Mouse (Mus musculus) neural tube, embryonic 14.5 days (tissue): ENCODE measurements around the gene Ntsr1. TPM values are rescaled to one million over a fixed set of nuclear protein-coding genes. Genes with fewer than 3 reads are reported as not detected.

Source experiments
- ATAC-seq: fragments of 200-750 bp; cut with Nextera tagmentation; 2 replicates; pipeline ENCODE4 v1.8.0; 2017; ENCODE audit warnings: low read depth, mild to moderate bottlenecking, moderate TSS enrichment, moderate library complexity
- H3K27ac ChIP-seq: fragments of 300-500 bp; sonication (generic); 2 replicates; pipeline ENCODE4 v1.5.1; 2014; ENCODE audit warnings: low read depth, mild to moderate bottlenecking, control low read depth, low read length, moderate library complexity, mixed read lengths
- H3K27me3 ChIP-seq: fragments of 300-500 bp; sonication (generic); 2 replicates; pipeline ENCODE4 v1.6.1; 2014; ENCODE audit warnings: low read length; ENCODE audit not compliant: control insufficient read depth, insufficient read depth
- H3K36me3 ChIP-seq: fragments of 300-500 bp; sonication (generic); 2 replicates; pipeline ENCODE4 v1.6.1; 2014; ENCODE audit warnings: low read length, mixed read lengths; ENCODE audit not compliant: control insufficient read depth, insufficient read depth
- H3K4me1 ChIP-seq: fragments of 300-500 bp; sonication (generic); 2 replicates; pipeline ENCODE4 v1.6.1; 2014; ENCODE audit warnings: low read length; ENCODE audit not compliant: control insufficient read depth, insufficient read depth
- H3K4me2 ChIP-seq: fragments of 300-500 bp; sonication (generic); 2 replicates; pipeline ENCODE4 v1.6.1; 2014; ENCODE audit warnings: mild to moderate bottlenecking, low read depth, low read length, control low read depth
- H3K4me3 ChIP-seq: fragments of 300-500 bp; sonication (generic); 2 replicates; pipeline ENCODE4 v1.5.1; 2014; ENCODE audit warnings: low read depth, low read length, control low read depth, mixed read lengths
- H3K9ac ChIP-seq: fragments of 300-500 bp; sonication (generic); replicated peaks from 2 replicates; pipeline ENCODE4 v1.6.1; 2014; ENCODE audit warnings: low read depth, mild to moderate bottlenecking, control low read depth, low read length, mixed read lengths
- H3K9me3 ChIP-seq: fragments of 300-500 bp; sonication (generic); 2 replicates; pipeline ENCODE4 v1.6.1; 2016; ENCODE audit warnings: low read length; ENCODE audit not compliant: control insufficient read depth
- WGBS: fragments of 180-500 bp; shearing (Covaris S2); extraction: QIAGEN DNeasy Blood & Tissue Kit; methylation state at CpG from one replicate; pipeline ENCODE4 v1.1.7; 2014; 5-methylcytosine and 5-hydroxymethylcytosine counted together
- polyA plus RNA-seq: library from polyadenylated mRNA; unstranded; fragments of >200 nt; fragmentation: Nextera tagmentation; extraction: Ambion mirVana; gene quantifications from 2 replicates; pipeline ENCODE4 v1.2.1, GENCODE M21; 2014

Gene Ntsr1
- polyA plus RNA-seq, 1 experiment from 2014 or later = 2.3 TPM

- no peaks in the 10 kb centered on the region for H3K27me3 ChIP-seq
These were observed 89.5 kb downstream of the Ntsr1 start, which contains the start of gene Ogfr for GRCm38 (mm10) chr2:180589123-180589831. TSS of gene Ogfr (plus strand) at chr2:180589245.

More at GRCm38 (mm10) chr2:180589123-180589831, 89.5 kb downstream of the Ntsr1 start, which contains the start of gene Ogfr:
- Histone ChIP-seq H3K4me2 (peak within 1 kb of the TSS; percentile 76), H3K36me3 (peaks cover 33% of the 10 kb centered on the region), H3K9me3 (no peaks in the 10 kb centered on the region), H3K4me1 (peaks cover 8% of the 10 kb centered on the region), H3K27ac (peak within 1 kb of the TSS; percentile 95), H3K4me3 (peak within 1 kb of the TSS; percentile 86), H3K9ac (peak within 1 kb of the TSS; percentile 91)
- WGBS = under 1% methylated on average over 50 of the region's 67 CpGs
- ATAC-seq = peak; percentile 92

Other genes starting within 250 kb of the Ntsr1 start
- 398 and 421 TPM in 2 replicates for gene Rps21, start 242.6 kb upstream of the Ntsr1 start, polyA plus RNA-seq
- 32.9 and 33.3 TPM in 2 replicates for gene Cables2, start 226.5 kb upstream of the Ntsr1 start, polyA plus RNA-seq
- gene Rbbp8nl, start 210.1 kb upstream of the Ntsr1 start, polyA plus RNA-seq = not detected in 2 replicates
- not detected in 2 replicates for gene Gata5, start 165.3 kb upstream of the Ntsr1 start, polyA plus RNA-seq
- gene Slco4a1, start 43.7 kb upstream of the Ntsr1 start, polyA plus RNA-seq = 2.0 and 2.4 TPM in 2 replicates
- gene Mrgbp, start 81.3 kb downstream of the Ntsr1 start, polyA plus RNA-seq = 40.0 and 41.8 TPM in 2 replicates
- 87.9 and 92.3 TPM in 2 replicates for gene Ogfr, start 89.3 kb downstream of the Ntsr1 start, polyA plus RNA-seq
- gene Col9a3, start 97.8 kb downstream of the Ntsr1 start, polyA plus RNA-seq = 53.2 and 55.7 TPM in 2 replicates
- 0.53 and 0.75 TPM in 2 replicates for gene Tcfl5, start 142.7 kb downstream of the Ntsr1 start, polyA plus RNA-seq
- gene Dido1, start 210.0 kb downstream of the Ntsr1 start, polyA plus RNA-seq = 29.0 and 34.8 TPM in 2 replicates
- 53.3 and 56.5 TPM in 2 replicates for gene Gid8, start 210.1 kb downstream of the Ntsr1 start, polyA plus RNA-seq
- 0.17 and 0.21 TPM in 2 replicates for gene Slc17a9, start 225.3 kb downstream of the Ntsr1 start, polyA plus RNA-seq